Comparison of ENCODE assay signal across 11 mouse cellular contexts in genomic region chr14:21741314-21741713, GRCm38 (mm10). TPM values are rescaled to one million over a fixed set of nuclear protein-coding genes. Genes with fewer than 3 reads are reported as not detected.
DNase-seq lines count a peak whose midpoint lies in the region; ATAC-seq and TF ChIP-seq lines count a peak whose summit lies in the region.
"Had no signal": no experiment of that assay in that cellular context is flagged by ENCODE, and none has a peak within 500 bp of the region (broad histone marks: within the 10 kb centered on the region; RNA-seq: fewer than 3 reads in every experiment).

No protein-coding gene starts in this region.

- no peak overlapping the region for H3K4me3 ChIP-seq in gastrocnemius, adult 2 months
- no peak overlapping the region for H3K4me3 ChIP-seq in lung, embryonic 16.5 days (ENCODE audit: low read length)
- no peak overlapping the region for H3K4me3 ChIP-seq in forebrain, embryonic 14.5 days (ENCODE audit: low read depth, low read length)
- H3K4me3 ChIP-seq: heart, embryonic 15.5 days; midbrain, embryonic 10.5 days had no signal

- no peaks in the 10 kb centered on the region for H3K4me1 ChIP-seq in lung, embryonic 16.5 days (replicated peaks; ENCODE audit: control insufficient read depth, insufficient read depth, low read length)
- no peaks in the 10 kb centered on the region for H3K4me1 ChIP-seq in forebrain, embryonic 14.5 days (ENCODE audit: control insufficient read depth, insufficient read depth, low read length)
- H3K4me1 ChIP-seq: midbrain, embryonic 10.5 days had no signal

- no peaks in the 10 kb centered on the region for H3K36me3 ChIP-seq in lung, embryonic 16.5 days (ENCODE audit: control insufficient read depth, insufficient read depth, low read length)
- H3K36me3 ChIP-seq in forebrain, embryonic 14.5 days (ENCODE audit: control insufficient read depth, insufficient read depth, low read length), result no peaks in the 10 kb centered on the region
- H3K36me3 ChIP-seq: heart, embryonic 15.5 days; midbrain, embryonic 10.5 days had no signal

- H3K27ac ChIP-seq in gastrocnemius, adult 2 months, result peak overlapping the region; percentile 35; the same call in 1 of the 2 replicates
- no peak overlapping the region for H3K27ac ChIP-seq in lung, embryonic 16.5 days (ENCODE audit: low read length)
- no peak overlapping the region for H3K27ac ChIP-seq in forebrain, embryonic 14.5 days (ENCODE audit: low read depth, low read length)
- H3K27ac ChIP-seq: heart, embryonic 15.5 days; liver, embryonic 14.5 days; midbrain, embryonic 10.5 days had no signal

- no peak for TF ChIP-seq CTCF in gastrocnemius, adult 2 months (IDR thresholded peaks at IDR 0.05)

- H3K4me2 ChIP-seq in lung, embryonic 16.5 days (ENCODE audit: low read depth, low read length), result no peak overlapping the region
- H3K4me2 ChIP-seq in forebrain, embryonic 14.5 days (ENCODE audit: low read length), result no peak overlapping the region
- H3K4me2 ChIP-seq: heart, embryonic 15.5 days had no signal

- no peak overlapping the region for H3K9ac ChIP-seq in lung, embryonic 16.5 days (ENCODE audit: low read length)
- no peak overlapping the region; the same call in 1 of the 2 replicates for H3K9ac ChIP-seq in forebrain, embryonic 14.5 days (ENCODE audit: low read length)
- H3K9ac ChIP-seq: heart, embryonic 15.5 days; liver, embryonic 14.5 days had no signal

- peak; percentile 17; the same call in 1 of the 2 replicates for ATAC-seq in lung, embryonic 16.5 days (ENCODE audit: low read depth)
- peak; percentile 9; the same call in 1 of the 2 replicates for ATAC-seq in forebrain, embryonic 14.5 days

- H3K9me3 ChIP-seq in lung, embryonic 16.5 days (ENCODE audit: control insufficient read depth, low read length), result no peaks in the 10 kb centered on the region
- H3K9me3 ChIP-seq in forebrain, embryonic 14.5 days (replicated peaks; ENCODE audit: control insufficient read depth, low read length), result no peaks in the 10 kb centered on the region
- H3K9me3 ChIP-seq: heart, embryonic 15.5 days; midbrain, embryonic 10.5 days had no signal

- no peaks in the 10 kb centered on the region for H3K27me3 ChIP-seq in lung, embryonic 16.5 days (ENCODE audit: control insufficient read depth, insufficient read depth, low read depth, low read length)
- H3K27me3 ChIP-seq in forebrain, embryonic 14.5 days (replicated peaks; ENCODE audit: control insufficient read depth, insufficient read depth, low read length), result no peaks in the 10 kb centered on the region
- H3K27me3 ChIP-seq: heart, embryonic 15.5 days had no signal

- peak; percentile 37 for DNase-seq in gastrocnemius, adult 2 months
- no peak for DNase-seq in gastrocnemius, postnatal 25 days
- no peak for DNase-seq in lung, postnatal 36 days
- no peak for DNase-seq in forebrain, embryonic 14.5 days (ENCODE audit: low spot score)
- DNase-seq in testis, postnatal 10 days (ENCODE audit: low spot score), result peak; percentile 37
- DNase-seq in spleen, adult 18-20 months, result no peak

- WGBS in lung, embryonic 16.5 days, result 92% methylated on average over 3 of the region's 3 CpGs
- WGBS in forebrain, embryonic 14.5 days, result 91% methylated on average over 3 of the region's 3 CpGs

- intact Hi-C loops in gastrocnemius, adult 2 months (cut with DNase I), result loop anchor here (1.0 to 5.0 kb wide), 2 partner anchors 63 to 619 kb away; no protein-coding TSS in a partner anchor

RNA-seq across cellular contexts. Expression of gene Samd8, which starts 9.0 kb away (rescaled TPM):
- total RNA-seq in gastrocnemius, adult 2 months (2021), result 10 to 100 TPM; 57.3 to 63.4 TPM
- total RNA-seq in gastrocnemius, postnatal 25 days (2021), result 10 to 100 TPM; 35.5 to 43.7 TPM
- polyA plus RNA-seq in lung, embryonic 16.5 days (2015; fragmentation: Nextera tagmentation; extraction: Ambion mirVana), result 7.2 and 8.9 TPM in 2 replicates
- polyA plus RNA-seq in forebrain, embryonic 14.5 days (2014; fragmentation: Nextera tagmentation; extraction: Ambion mirVana), result 18.9 and 25.4 TPM in 2 replicates

RNA-seq across cellular contexts. Expression of gene Dusp13, which starts 9.7 kb away (rescaled TPM):
- total RNA-seq in gastrocnemius, adult 2 months (2021), result 100 to 1,000 TPM; 194 to 238 TPM
- total RNA-seq in gastrocnemius, postnatal 25 days (2021), result 100 to 1,000 TPM; 145 to 174 TPM
- polyA plus RNA-seq in lung, embryonic 16.5 days (2015; fragmentation: Nextera tagmentation; extraction: Ambion mirVana), result 0.28 and 0.43 TPM in 2 replicates
- not detected in 2 replicates for polyA plus RNA-seq in forebrain, embryonic 14.5 days (2014; fragmentation: Nextera tagmentation; extraction: Ambion mirVana)
- polyA plus RNA-seq: brain, embryonic 14.5 days; heart, embryonic 15.5 days; midbrain, embryonic 10.5 days had no signal

RNA-seq across cellular contexts. Expression of gene Dupd1, which starts 26.9 kb away (rescaled TPM):
- 10 to 100 TPM; 33.6 to 58.6 TPM for total RNA-seq in gastrocnemius, adult 2 months (2021)
- total RNA-seq in gastrocnemius, postnatal 25 days (2021), result 10 to 100 TPM; 57.7 to 62.2 TPM
- not detected in 2 replicates for polyA plus RNA-seq in lung, embryonic 16.5 days (2015; fragmentation: Nextera tagmentation; extraction: Ambion mirVana)
- not detected in 2 replicates for polyA plus RNA-seq in forebrain, embryonic 14.5 days (2014; fragmentation: Nextera tagmentation; extraction: Ambion mirVana)
- polyA plus RNA-seq: liver, embryonic 14.5 days; midbrain, embryonic 10.5 days had no signal

Comparison
In these comparisons a context has a peak if more than half of its experiments do, and no peak if none do; other contexts are left out.
1. DNase-seq: peak in gastrocnemius, adult 2 months (single experiment) and testis, postnatal 10 days (single experiment); none in gastrocnemius, postnatal 25 days (single experiment), lung, postnatal 36 days (single experiment), forebrain, embryonic 14.5 days (single experiment) and spleen, adult 18-20 months (0 of 2).